Mouse (Mus musculus) heart, postnatal 0 days (tissue): Measurements from ENCODE around the gene Slc38a7.

Experiments
- CTCF ChIP-seq: IDR thresholded peaks from 2 replicates; pipeline ENCODE4 v1.5.1; 2016; ENCODE audit warnings: antibody characterized with exemption, control low read depth, low read depth
- EP300 ChIP-seq: IDR thresholded peaks from 2 replicates; pipeline ENCODE4 v1.6.1; 2016; ENCODE audit warnings: antibody characterized with exemption, low read depth

DNA sequence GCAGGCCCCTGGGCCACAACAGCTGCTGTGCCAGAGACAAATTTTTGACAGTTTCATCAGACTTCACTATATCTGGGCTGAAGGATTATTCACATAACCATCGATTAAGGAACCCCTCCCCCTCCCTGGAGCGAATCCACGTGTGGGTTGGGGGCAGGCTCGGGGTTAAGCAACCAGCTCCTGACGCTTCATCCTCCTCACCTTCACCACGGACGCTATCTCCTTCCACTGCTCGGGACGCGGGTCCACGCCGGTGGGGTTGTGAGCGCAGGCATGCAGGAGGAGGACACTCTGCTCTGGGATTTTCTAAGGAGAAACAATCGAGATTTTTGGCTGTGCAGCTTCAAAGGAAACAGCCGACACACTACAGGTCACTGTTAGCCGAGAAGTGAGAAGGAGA is 18.4 kb upstream of the Slc38a7 start:
- no peak for TF ChIP-seq CTCF
- no peak for TF ChIP-seq EP300
